Mouse (Mus musculus) left cerebral cortex, adult 11 months (tissue): ENCODE data around the gene Sirt6.

ENCODE experiments used
- DNase-seq: peaks from one replicate; pipeline ENCODE4 v3.0.0; 2022; ENCODE audit warnings: low spot score

Sirt6 gene

GRCm38 (mm10) chr10:81593223-81593622 lies 34.4 kb downstream of the Sirt6 start:
- DNase-seq = no peak

DNA sequence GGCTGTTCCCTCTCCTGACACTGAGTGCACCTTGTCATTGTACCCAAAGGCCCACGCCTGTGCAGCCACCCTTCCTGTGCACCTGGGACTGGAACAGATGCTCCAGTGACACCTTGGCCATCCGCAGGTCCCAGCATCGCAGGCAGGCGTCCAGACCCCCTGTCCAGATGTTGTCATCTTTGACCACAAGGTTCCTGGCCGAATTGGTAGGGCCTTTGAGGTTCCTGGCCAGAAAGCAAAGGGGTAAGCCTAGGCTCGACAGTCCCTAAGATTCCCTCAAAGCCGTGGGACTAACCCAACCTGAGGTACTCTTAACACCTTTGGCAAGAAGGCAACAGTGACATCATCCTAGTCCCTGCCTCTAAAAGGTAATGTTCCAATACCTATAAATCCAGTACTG lies 35.0 kb downstream of the Sirt6 start:
- DNase-seq = no peak

DNA sequence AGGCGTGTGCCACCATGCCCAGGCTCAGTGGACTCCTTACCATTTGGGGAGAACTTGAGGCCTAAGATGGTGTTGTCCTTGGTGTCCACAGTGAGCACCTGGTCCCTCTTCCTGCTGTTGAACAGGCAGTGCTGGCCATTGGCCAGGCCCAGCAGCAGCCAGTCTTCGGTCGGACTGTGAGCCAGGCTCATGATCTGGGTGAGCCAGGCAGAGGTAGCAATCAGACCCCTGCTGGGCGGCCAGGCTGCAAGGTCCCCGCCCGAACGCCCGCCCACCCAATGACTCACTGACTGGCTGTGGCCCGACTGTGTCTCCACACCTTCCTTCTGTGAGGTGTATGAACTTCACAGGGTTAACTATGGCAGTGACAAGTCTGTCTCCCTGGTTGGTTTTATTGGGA lies 35.8 kb downstream of the Sirt6 start:
- no peak for DNase-seq

- DNase-seq = no peak
These were observed 38.9 kb downstream of the Sirt6 start for GRCm38 (mm10) chr10:81588739-81589138.

DNA sequence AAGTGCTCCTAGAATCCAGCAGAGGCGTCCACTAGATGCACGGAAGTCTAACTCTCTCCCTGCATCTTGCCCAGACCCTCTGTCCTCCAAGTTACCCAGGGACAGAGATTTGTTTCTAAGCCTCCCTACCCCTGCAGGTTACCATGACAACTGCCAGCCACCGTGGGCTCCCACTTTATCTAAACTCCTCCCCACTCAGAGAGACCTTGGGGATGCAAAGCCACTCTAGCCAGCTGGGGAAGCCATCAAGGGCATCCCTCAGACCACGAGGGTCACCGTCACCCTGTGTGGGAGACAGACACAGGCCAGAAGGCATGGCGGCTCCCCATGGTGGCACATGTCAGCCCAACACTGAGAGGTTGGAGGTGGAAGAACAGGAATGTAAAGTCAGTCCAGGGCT lies 44.2 kb downstream of the Sirt6 start:
- DNase-seq = no peak

DNA sequence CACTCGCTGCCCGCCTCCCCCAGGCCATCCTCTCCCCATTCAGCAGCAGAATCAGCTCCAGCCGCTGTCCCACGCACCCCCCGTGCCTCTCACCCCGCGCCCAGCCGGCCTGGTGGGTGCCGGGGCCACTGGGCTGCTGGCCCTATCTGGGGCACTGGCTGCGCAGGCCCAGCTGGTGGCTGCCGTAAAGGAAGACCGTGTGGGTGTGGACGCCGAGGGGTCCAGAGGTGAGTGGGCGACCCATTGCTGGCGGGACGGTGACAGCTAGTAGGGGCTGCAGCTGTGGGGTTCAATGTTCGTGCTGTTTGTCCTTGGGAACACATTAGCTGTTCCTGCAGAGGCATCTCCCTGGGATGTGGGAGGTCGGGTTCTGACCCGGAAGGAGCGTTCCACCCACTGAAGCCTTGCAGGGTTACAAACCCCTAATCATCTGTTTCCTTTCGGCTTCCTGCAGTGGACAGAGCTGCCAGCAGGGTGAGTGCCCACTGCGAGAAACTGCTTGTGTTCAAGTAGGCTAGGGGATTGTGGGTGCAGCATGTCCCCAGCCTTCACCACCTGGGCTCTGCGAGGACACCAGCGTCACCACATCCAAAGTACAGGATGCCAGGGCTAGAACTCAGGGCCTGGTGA lies 47.0 kb downstream of the Sirt6 start:
- no peak for DNase-seq

- DNase-seq = no peak
These were observed 47.6 kb downstream of the Sirt6 start for GRCm38 (mm10) chr10:81579967-81580366.

DNA sequence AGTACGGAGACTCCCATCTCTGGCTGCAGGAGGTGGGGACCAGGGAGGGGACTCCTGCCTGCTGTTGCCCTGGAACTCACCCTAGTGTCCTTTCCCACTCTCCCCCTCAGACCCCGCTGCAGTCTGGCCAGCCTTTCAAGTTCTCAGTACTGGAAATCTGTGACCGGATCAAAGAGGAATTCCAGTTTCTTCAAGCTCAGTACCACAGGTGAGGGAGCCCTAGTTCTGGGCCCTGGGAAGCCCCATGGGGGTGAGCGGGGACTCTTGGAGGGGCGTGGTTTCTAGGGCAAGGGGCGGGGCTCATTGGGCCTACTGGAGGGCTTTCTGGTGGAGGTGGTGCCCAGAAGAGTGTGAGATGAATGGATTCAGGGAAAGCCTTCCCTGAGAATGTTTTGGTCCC lies 51.9 kb downstream of the Sirt6 start:
- no peak for DNase-seq

DNA sequence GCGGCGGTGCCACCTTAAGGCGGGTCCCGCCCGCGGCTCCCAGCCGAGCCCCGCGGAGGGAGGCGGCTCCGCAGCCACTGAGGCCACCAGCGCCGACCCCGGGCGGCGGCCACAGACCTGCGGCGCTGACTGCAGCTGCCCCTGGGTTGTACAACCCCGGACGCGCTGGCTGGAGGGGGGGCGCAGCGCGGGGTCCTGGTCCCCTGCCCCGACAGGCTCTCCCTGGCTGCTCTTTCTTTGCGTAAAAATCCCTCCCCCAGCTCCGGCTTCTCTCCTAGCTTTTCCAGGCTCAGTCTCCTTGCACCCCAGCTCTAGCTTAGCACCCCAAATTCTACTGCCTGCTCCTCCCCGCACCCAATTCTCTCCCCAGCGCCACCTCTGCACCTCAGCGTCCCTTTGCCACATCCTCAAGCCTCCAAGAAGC lies 52.4 kb downstream of the Sirt6 start:
- DNase-seq = no peak

- no peak for DNase-seq
These were observed 53.2 kb downstream of the Sirt6 start, which contains the start of gene Tle2 for GRCm38 (mm10) chr10:81574081-81575056. TSS of gene Tle2 (plus strand) at chr10:81574561.

DNA sequence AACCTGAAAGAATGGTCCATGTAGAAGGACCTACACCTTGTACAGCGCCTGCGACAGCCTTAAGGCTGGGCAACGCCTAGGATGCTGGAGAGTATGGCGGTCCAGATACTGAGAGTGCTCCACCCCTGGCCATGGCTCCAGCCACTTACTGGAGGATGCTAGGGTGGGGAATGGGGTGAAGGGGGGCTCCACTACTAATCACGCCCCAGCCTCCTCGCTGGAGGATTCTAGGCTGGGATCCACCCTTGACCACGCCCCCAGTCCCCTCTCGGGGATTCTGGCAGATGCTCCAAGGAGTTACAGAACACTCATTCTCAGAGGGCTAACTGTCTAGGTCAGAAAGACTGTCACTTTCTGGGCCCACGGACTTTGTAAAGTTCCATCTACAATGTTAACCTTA lies 54.6 kb downstream of the Sirt6 start:
- DNase-seq = no peak

DNA sequence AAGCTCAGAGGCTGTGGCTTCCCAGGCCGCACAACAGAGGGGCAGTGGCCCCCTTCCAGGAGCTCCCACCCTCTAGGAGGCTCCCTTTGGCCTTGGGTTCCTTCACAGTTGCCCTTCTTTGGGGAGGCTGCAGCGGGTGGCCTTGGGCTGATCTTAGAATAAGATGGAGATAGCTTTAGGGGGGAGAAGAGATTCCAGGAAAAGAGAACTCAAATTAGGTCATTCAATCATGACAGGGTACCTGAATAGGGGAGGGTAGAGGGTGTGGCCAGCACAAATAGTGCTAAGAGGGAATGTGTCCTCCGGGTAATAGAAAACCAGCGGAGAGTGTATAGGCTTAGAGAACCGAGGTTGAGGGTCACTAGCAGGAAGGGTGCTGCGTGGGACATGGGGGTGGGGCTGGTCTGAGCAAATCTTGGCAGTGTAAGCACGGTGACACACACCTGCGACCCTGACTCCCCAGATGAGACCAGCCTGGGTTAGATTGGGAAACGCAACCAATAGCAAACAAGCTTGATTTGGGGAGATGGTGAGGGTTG lies 55.4 kb downstream of the Sirt6 start:
- DNase-seq = no peak
